Mouse (Mus musculus) embryonic facial prominence, embryonic 14.5 days (tissue): ENCODE measurements around the gene Jak1. TPM values are rescaled to one million over a fixed set of nuclear protein-coding genes. Genes with fewer than 3 reads are reported as not detected.
A peak's percentile ranks its signal among the peaks of the same experiment; 100 is the strongest.

Source experiments
- ATAC-seq: fragments of 200-750 bp; cut with Nextera tagmentation; 2 replicates; pipeline ENCODE4 v1.8.0; 2017; ENCODE audit warnings: low read depth, moderate number of reproducible peaks, moderate TSS enrichment
- DNase-seq: peaks from one replicate; pipeline ENCODE4 v3.0.0-alpha.2; 2015; ENCODE audit warnings: low spot score
- H3K27ac ChIP-seq: fragments of 300-500 bp; sonication (generic); replicated peaks from 2 replicates; pipeline ENCODE4 v1.5.1; 2014; ENCODE audit warnings: low read depth, mild to moderate bottlenecking, low read length, moderate library complexity
- H3K27me3 ChIP-seq: fragments of 300-500 bp; sonication (generic); replicated peaks from 2 replicates; pipeline ENCODE4 v1.6.1; 2014; ENCODE audit warnings: low read length; ENCODE audit not compliant: control insufficient read depth, insufficient read depth
- H3K36me3 ChIP-seq: fragments of 300-500 bp; sonication (generic); 2 replicates; pipeline ENCODE4 v1.6.1; 2014; ENCODE audit warnings: low read length, mixed read lengths; ENCODE audit not compliant: control insufficient read depth, insufficient read depth
- H3K4me1 ChIP-seq: fragments of 300-500 bp; sonication (generic); 2 replicates; pipeline ENCODE4 v1.6.1; 2014; ENCODE audit warnings: antibody characterized with exemption, low read length; ENCODE audit not compliant: control insufficient read depth, insufficient read depth
- H3K4me2 ChIP-seq: fragments of 300-500 bp; sonication (generic); 2 replicates; pipeline ENCODE4 v1.6.1; 2014; ENCODE audit warnings: low read depth, mild to moderate bottlenecking, low read length, moderate library complexity, mixed read lengths
- H3K4me3 ChIP-seq: fragments of 300-500 bp; sonication (generic); 2 replicates; pipeline ENCODE4 v1.5.1; 2014; ENCODE audit warnings: low read depth, mild to moderate bottlenecking, low read length
- H3K9ac ChIP-seq: fragments of 300-500 bp; sonication (generic); 2 replicates; pipeline ENCODE4 v1.6.1; 2014; ENCODE audit warnings: low read depth, mild to moderate bottlenecking, low read length, moderate library complexity, mixed read lengths
- H3K9me3 ChIP-seq: fragments of 300-500 bp; sonication (generic); 2 replicates; pipeline ENCODE4 v1.6.1; 2016; ENCODE audit warnings: low read length; ENCODE audit not compliant: control insufficient read depth
- WGBS: fragments of 180-500 bp; shearing (Covaris S2); extraction: QIAGEN DNeasy Blood & Tissue Kit; methylation state at CpG from one replicate; pipeline ENCODE4 v1.1.7; 2014; 5-methylcytosine and 5-hydroxymethylcytosine counted together
- polyA plus RNA-seq: library from polyadenylated mRNA; unstranded; fragments of >200 nt; fragmentation: Nextera tagmentation; extraction: Ambion mirVana; gene quantifications from 2 replicates; pipeline ENCODE4 v1.2.1, GENCODE M21; 2014

Jak1 gene
- polyA plus RNA-seq, 1 experiment from 2014 or later: 82.2 TPM

DNA sequence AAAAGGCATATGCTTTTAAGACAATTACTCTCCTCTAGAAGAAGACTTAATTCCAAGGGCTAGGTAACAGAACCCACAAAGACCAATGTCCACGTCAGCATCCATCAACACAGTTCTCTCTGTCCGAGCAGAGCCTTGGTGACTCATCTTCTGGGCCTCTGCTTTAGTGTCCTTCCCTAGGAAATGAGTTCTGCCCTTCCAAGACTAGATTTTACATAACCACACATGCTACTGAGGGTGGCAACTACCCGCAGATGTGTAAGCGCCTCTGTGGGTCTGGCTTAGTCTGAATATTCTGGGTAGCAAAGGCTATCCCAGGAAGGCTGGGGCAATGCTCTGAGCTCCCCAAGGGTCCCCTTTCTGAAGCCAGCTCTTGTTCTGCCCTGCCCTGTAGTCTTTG, 99.3 kb downstream of the Jak1 start:
- 80% methylated on average over 4 of the region's 4 CpGs for WGBS
- H3K9me3 ChIP-seq: no peaks in the 10 kb centered on the region
- no peak for ATAC-seq

GRCm38 (mm10) chr4:101164673-101165072, 100.4 kb downstream of the Jak1 start:
- Histone ChIP-seq H3K27me3 (no peaks in the 10 kb centered on the region), H3K36me3 (peaks cover 69% of the 10 kb centered on the region), H3K4me3 (no peak overlapping the region), H3K4me1 (no peaks in the 10 kb centered on the region), H3K9me3 (no peaks in the 10 kb centered on the region), H3K4me2 (no peak overlapping the region), H3K9ac (no peak overlapping the region), H3K27ac (no peak overlapping the region)
- no peak for DNase-seq
- WGBS: 89% methylated on average over 2 of the region's 2 CpGs
- no peak for ATAC-seq

More for the DNA sequence above, 99.3 kb downstream of the Jak1 start:
- no peak overlapping the region for H3K4me2 ChIP-seq
- no peak overlapping the region for H3K9ac ChIP-seq
- H3K4me1 ChIP-seq: no peaks in the 10 kb centered on the region
- no peaks in the 10 kb centered on the region for H3K27me3 ChIP-seq
- H3K4me3 ChIP-seq: no peak overlapping the region
- no peak overlapping the region for H3K27ac ChIP-seq
- peaks cover 67% of the 10 kb centered on the region for H3K36me3 ChIP-seq
- DNase-seq: no peak

- H3K27ac ChIP-seq: no peak overlapping the region
- H3K27me3 ChIP-seq: no peaks in the 10 kb centered on the region
- no peak overlapping the region for H3K4me3 ChIP-seq
- DNase-seq: no peak
- WGBS: 88% methylated on average over 2 of the region's 2 CpGs
- no peak overlapping the region for H3K4me2 ChIP-seq
- no peaks in the 10 kb centered on the region for H3K9me3 ChIP-seq
- peaks cover 74% of the 10 kb centered on the region for H3K36me3 ChIP-seq
- no peak for ATAC-seq
- no peak overlapping the region for H3K9ac ChIP-seq
- no peaks in the 10 kb centered on the region for H3K4me1 ChIP-seq
Observed at GRCm38 (mm10) chr4:101164189-101164588, 100.9 kb downstream of the Jak1 start.

DNA sequence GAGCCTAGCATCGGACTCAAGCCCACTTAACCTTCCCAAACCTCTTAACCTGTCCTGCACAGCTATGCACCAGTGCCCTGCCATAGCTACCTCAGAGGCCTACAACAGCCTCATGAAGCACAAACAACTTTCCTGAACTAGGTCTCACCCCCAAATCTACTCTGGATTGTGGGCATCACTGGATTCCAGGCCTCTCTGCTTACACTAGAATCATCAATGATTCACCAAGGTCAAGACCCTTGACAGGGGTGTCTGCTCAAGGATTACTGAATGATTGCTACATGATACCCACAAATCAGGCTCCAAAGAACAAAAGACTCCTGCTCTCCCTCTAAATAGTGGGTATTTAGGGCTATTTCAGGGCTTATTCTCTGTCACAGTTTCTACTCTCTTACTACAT, 104.3 kb downstream of the Jak1 start:
- H3K9ac ChIP-seq: no peak overlapping the region
- 84% methylated on average over 1 of the region's 1 CpGs for WGBS
- no peak overlapping the region for H3K27ac ChIP-seq
- no peaks in the 10 kb centered on the region for H3K9me3 ChIP-seq
- H3K4me2 ChIP-seq: no peak overlapping the region
- no peaks in the 10 kb centered on the region for H3K27me3 ChIP-seq
- peaks cover 94% of the 10 kb centered on the region for H3K36me3 ChIP-seq
- H3K4me3 ChIP-seq: no peak overlapping the region
- H3K4me1 ChIP-seq: no peaks in the 10 kb centered on the region
- no peak for DNase-seq
- ATAC-seq: no peak

DNA sequence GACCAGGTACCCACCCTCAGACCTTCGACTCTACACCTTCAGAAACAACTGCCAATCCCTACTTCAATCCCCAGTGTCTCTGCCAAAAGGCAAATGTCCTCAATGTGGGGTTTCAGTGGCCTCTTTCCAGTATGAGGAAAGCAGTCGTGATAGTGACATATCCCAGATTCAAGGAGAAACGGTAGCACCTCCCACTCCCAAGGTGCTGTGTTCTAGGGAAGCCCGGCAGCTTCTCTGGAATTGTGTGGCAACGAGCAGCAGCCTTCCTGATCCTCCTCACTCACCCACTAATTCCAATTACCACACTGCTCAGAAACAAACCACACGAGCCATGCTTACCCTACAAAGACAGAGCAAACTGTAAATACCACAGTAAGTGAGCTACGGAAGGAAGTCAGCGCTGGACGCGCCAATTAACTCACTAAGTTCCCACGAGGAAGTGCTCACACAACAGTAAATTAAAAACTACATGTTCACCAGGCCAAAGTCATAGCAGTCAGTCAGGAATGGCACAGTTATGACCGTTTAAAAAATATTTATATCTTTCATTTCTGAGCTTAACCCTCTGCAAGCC, 105.8 kb downstream of the Jak1 start:
- H3K36me3 ChIP-seq: peaks cover 93% of the 10 kb centered on the region
- ATAC-seq: 0 out of 2 replicates have a peak, but pooled peaks have one; percentile 18
- H3K9ac ChIP-seq: no peak overlapping the region
- DNase-seq: peak; percentile 13
- H3K9me3 ChIP-seq: no peaks in the 10 kb centered on the region
- 61% methylated on average over 12 of the region's 12 CpGs for WGBS
- H3K4me3 ChIP-seq: no peak overlapping the region
- no peak overlapping the region for H3K27ac ChIP-seq
- H3K4me1 ChIP-seq: no peaks in the 10 kb centered on the region
- no peak overlapping the region for H3K4me2 ChIP-seq
- H3K27me3 ChIP-seq: no peaks in the 10 kb centered on the region

- Histone ChIP-seq H3K4me3 (no peak overlapping the region), H3K9ac (no peak overlapping the region), H3K4me2 (no peak overlapping the region), H3K4me1 (no peaks in the 10 kb centered on the region), H3K27me3 (no peaks in the 10 kb centered on the region), H3K9me3 (no peaks in the 10 kb centered on the region), H3K27ac (no peak overlapping the region), H3K36me3 (peaks cover 94% of the 10 kb centered on the region)
- DNase-seq: no peak
- no peak for ATAC-seq
- WGBS: 89% methylated on average over 6 of the region's 6 CpGs
Observed at GRCm38 (mm10) chr4:101158282-101158681, 106.8 kb downstream of the Jak1 start.

DNA sequence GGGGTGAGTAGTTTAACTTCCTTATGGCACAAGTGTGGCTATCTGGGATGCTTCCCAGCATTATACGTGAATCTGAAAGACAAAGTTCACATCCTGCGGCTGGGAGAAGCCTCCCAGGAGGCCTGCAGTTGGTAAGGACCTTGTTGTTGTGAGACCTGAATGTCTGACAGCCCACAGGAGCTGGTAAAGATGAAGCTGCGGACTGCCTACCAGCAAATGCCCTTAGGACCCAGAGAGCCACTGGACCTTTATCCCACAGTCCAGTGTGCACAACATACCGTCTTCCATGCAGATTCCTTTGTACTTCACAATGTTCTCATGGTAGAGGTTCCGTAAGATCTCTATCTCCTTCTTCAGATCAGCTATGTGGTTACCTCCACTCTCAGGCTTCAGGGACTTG, 107.6 kb downstream of the Jak1 start:
- no peak for DNase-seq
- H3K36me3 ChIP-seq: peaks cover 94% of the 10 kb centered on the region
- H3K4me3 ChIP-seq: no peak overlapping the region
- no peak for ATAC-seq
- H3K4me2 ChIP-seq: no peak overlapping the region
- no peaks in the 10 kb centered on the region for H3K4me1 ChIP-seq
- 94% methylated on average over 5 of the region's 5 CpGs for whole genome bisulfite sequencing
- no peaks in the 10 kb centered on the region for H3K27me3 ChIP-seq
- H3K9ac ChIP-seq: no peak overlapping the region
- no peak overlapping the region for H3K27ac ChIP-seq
- no peaks in the 10 kb centered on the region for H3K9me3 ChIP-seq

DNA sequence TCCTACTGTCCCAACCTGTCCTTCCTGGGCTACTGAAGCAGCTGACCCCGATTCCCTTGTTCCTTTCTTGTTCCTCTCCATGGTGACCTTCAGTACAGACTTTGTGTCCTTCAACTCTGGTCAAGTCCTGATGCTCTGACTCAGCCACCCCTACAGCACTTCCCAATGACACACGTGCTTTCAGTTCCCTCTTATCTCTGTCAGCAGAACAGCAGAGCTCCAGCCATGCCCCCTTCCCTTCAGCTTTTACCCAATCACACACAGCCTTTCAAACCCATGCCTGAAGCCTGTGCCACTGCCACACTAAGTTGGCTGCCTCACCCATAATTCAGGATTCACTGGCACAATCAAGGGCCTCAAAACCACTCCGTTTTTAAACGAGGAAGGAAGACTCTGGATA, 109.5 kb downstream of the Jak1 start:
- no peaks in the 10 kb centered on the region for H3K4me1 ChIP-seq
- WGBS: 89% methylated on average over 4 of the region's 4 CpGs
- H3K9ac ChIP-seq: no peak overlapping the region
- H3K36me3 ChIP-seq: peaks cover 94% of the 10 kb centered on the region
- no peak overlapping the region for H3K4me3 ChIP-seq
- no peak overlapping the region for H3K27ac ChIP-seq
- ATAC-seq: no peak
- DNase-seq: no peak
- no peaks in the 10 kb centered on the region for H3K9me3 ChIP-seq
- H3K4me2 ChIP-seq: no peak overlapping the region
- no peaks in the 10 kb centered on the region for H3K27me3 ChIP-seq

DNA sequence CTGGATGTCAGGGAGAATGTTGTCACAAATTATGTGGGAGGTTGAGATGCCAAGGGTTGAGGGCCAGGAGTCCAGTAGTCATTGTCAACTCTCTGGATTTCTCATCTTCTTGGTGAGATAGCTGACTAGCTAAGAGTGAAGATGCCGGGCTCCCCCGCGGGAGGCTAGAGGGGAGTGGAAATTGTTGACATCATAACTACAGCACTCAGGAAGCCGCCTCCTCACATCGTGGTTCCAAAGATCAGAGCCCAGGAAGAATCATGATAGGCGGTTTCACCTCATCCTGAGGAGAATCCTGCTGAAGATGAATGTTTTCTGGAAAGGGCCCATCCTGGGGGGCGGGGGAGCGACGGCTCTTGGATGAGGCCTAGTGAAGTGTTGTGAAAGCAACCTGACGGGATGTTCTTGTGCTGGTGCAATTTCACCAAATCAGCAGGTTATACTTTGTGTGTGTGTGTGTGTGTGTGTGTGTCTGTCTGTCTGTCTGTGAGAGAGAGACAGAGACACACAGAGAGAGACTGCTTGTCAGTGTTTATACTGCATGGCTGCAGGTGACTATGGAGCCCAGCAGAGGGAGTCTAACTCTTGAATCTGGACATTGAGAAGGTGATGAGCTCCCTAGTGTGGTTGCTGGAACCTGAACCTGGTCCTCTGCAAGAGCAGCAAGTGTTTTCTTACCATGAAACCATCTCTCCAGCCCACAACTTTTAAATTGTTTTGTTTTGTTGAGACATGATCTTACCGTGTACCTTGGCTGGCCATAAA, 118.0 kb downstream of the Jak1 start:
- Histone ChIP-seq H3K36me3 (peaks cover 30% of the 10 kb centered on the region), H3K27ac (no peak overlapping the region), H3K4me1 (no peaks in the 10 kb centered on the region), H3K9ac (no peak overlapping the region), H3K4me2 (no peak overlapping the region), H3K4me3 (no peak overlapping the region), H3K9me3 (no peaks in the 10 kb centered on the region), H3K27me3 (no peaks in the 10 kb centered on the region)
- no peak for ATAC-seq
- 89% methylated on average over 11 of the region's 11 CpGs for WGBS
- DNase-seq: no peak
